Mouse (Mus musculus): ENCODE data around the gene Nfyb. TPM values are rescaled to one million over a fixed set of nuclear protein-coding genes. Genes with fewer than 3 reads are reported as not detected.

Gene Nfyb
- 65.3 and 68.9 TPM in 2 replicates for polyA plus RNA-seq (2015; fragmentation: Nextera tagmentation; extraction: Ambion mirVana)

- peak within 1 kb of the TSS; percentile 100 for H3K27ac ChIP-seq
- H3K4me3 ChIP-seq: peak within 1 kb of the TSS; percentile 86
- WGBS: under 1% methylated on average over 64 of the region's 68 CpGs
- H3K9ac ChIP-seq: peak within 1 kb of the TSS; percentile 99
- peak within 1 kb of the TSS; percentile 78 for H3K4me2 ChIP-seq
- H3K9me3 ChIP-seq (replicated peaks): no peaks in the 10 kb centered on the region
- H3K27me3 ChIP-seq: no peaks in the 10 kb centered on the region
- peaks cover 40% of the 10 kb centered on the region for H3K4me1 ChIP-seq
- peaks cover 22% of the 10 kb centered on the region; the same call in 1 of the 2 replicates for H3K36me3 ChIP-seq (ENCODE audit: poor library complexity, severe bottlenecking)
- peak; percentile 96 for ATAC-seq
These were observed at the start of gene Nfyb for GRCm38 (mm10) chr10:82763840-82764631. Nfyb (minus strand) TSS chr10:82764144.

- Histone ChIP-seq H3K36me3 (ENCODE audit: poor library complexity, severe bottlenecking) (no peaks in the 10 kb centered on the region), H3K27ac (no peak overlapping the region), H3K27me3 (no peaks in the 10 kb centered on the region), H3K4me2 (peak overlapping the region; percentile 68), H3K4me1 (peaks cover 10% of the 10 kb centered on the region; the same call in 1 of the 2 replicates), H3K9me3 (replicated peaks) (no peaks in the 10 kb centered on the region), H3K9ac (peak overlapping the region; percentile 62), H3K4me3 (peak overlapping the region; percentile 51)
- peak; percentile 84 for ATAC-seq
- WGBS: 5% methylated on average over 46 of the region's 52 CpGs
These were observed 48.0 kb upstream of the Nfyb start for GRCm38 (mm10) chr10:82811855-82812431.

- Histone ChIP-seq H3K4me1 (peaks cover 10% of the 10 kb centered on the region; the same call in 1 of the 2 replicates), H3K27ac (no peak overlapping the region), H3K4me3 (no peak overlapping the region), H3K9me3 (replicated peaks) (no peaks in the 10 kb centered on the region), H3K36me3 (ENCODE audit: poor library complexity, severe bottlenecking) (no peaks in the 10 kb centered on the region), H3K27me3 (no peaks in the 10 kb centered on the region), H3K9ac (no peak overlapping the region), H3K4me2 (no peak overlapping the region)
- 1% methylated on average over 3 of the region's 3 CpGs for WGBS
- ATAC-seq: no peak
These were observed 45.4 kb upstream of the Nfyb start for GRCm38 (mm10) chr10:82809352-82809751.

GRCm38 (mm10) chr10:82808891-82809290 lies 44.9 kb upstream of the Nfyb start:
- Histone ChIP-seq H3K9ac (no peak overlapping the region), H3K4me1 (peaks cover 10% of the 10 kb centered on the region; the same call in 1 of the 2 replicates), H3K9me3 (replicated peaks) (no peaks in the 10 kb centered on the region), H3K4me2 (no peak overlapping the region), H3K4me3 (no peak overlapping the region), H3K27me3 (no peaks in the 10 kb centered on the region), H3K27ac (no peak overlapping the region), H3K36me3 (ENCODE audit: poor library complexity, severe bottlenecking) (no peaks in the 10 kb centered on the region)
- no peak for ATAC-seq
- WGBS: 69% methylated on average over 8 of the region's 8 CpGs

GRCm38 (mm10) chr10:82808155-82808554 lies 44.2 kb upstream of the Nfyb start:
- no peak overlapping the region for H3K27ac ChIP-seq
- no peak overlapping the region for H3K4me3 ChIP-seq
- no peak overlapping the region for H3K4me2 ChIP-seq
- no peak overlapping the region for H3K9ac ChIP-seq
- H3K9me3 ChIP-seq (replicated peaks): no peaks in the 10 kb centered on the region
- no peaks in the 10 kb centered on the region for H3K36me3 ChIP-seq (ENCODE audit: poor library complexity, severe bottlenecking)
- H3K27me3 ChIP-seq: no peaks in the 10 kb centered on the region
- H3K4me1 ChIP-seq: peaks cover 10% of the 10 kb centered on the region; the same call in 1 of the 2 replicates
- no peak for ATAC-seq
- WGBS: 60% methylated on average over 6 of the region's 6 CpGs

- no peak overlapping the region for H3K4me3 ChIP-seq
- no peak overlapping the region for H3K4me2 ChIP-seq
- no peaks in the 10 kb centered on the region for H3K36me3 ChIP-seq (ENCODE audit: poor library complexity, severe bottlenecking)
- H3K27ac ChIP-seq: no peak overlapping the region
- WGBS: 79% methylated on average over 7 of the region's 7 CpGs
- no peak overlapping the region for H3K9ac ChIP-seq
- H3K27me3 ChIP-seq: no peaks in the 10 kb centered on the region
- no peaks in the 10 kb centered on the region for H3K9me3 ChIP-seq (replicated peaks)
- no peak for ATAC-seq
- H3K4me1 ChIP-seq: peaks cover 10% of the 10 kb centered on the region; the same call in 1 of the 2 replicates
These were observed 43.3 kb upstream of the Nfyb start for GRCm38 (mm10) chr10:82807238-82807637.

GRCm38 (mm10) chr10:82806414-82806813 lies 42.5 kb upstream of the Nfyb start:
- Histone ChIP-seq H3K27me3 (no peaks in the 10 kb centered on the region), H3K27ac (no peak overlapping the region), H3K4me2 (no peak overlapping the region), H3K9ac (no peak overlapping the region), H3K4me1 (peaks cover 10% of the 10 kb centered on the region; the same call in 1 of the 2 replicates), H3K36me3 (ENCODE audit: poor library complexity, severe bottlenecking) (no peaks in the 10 kb centered on the region), H3K4me3 (no peak overlapping the region), H3K9me3 (replicated peaks) (no peaks in the 10 kb centered on the region)
- WGBS: 87% methylated on average over 8 of the region's 8 CpGs
- no peak for ATAC-seq

- H3K4me3 ChIP-seq: no peak overlapping the region
- WGBS: 88% methylated on average over 6 of the region's 6 CpGs
- no peak for ATAC-seq
- no peaks in the 10 kb centered on the region for H3K36me3 ChIP-seq (ENCODE audit: poor library complexity, severe bottlenecking)
- H3K4me2 ChIP-seq: no peak overlapping the region
- H3K9ac ChIP-seq: no peak overlapping the region
- no peaks in the 10 kb centered on the region for H3K27me3 ChIP-seq
- peaks cover 10% of the 10 kb centered on the region; the same call in 1 of the 2 replicates for H3K4me1 ChIP-seq
- H3K9me3 ChIP-seq (replicated peaks): no peaks in the 10 kb centered on the region
- no peak overlapping the region for H3K27ac ChIP-seq
These were observed 41.2 kb upstream of the Nfyb start for GRCm38 (mm10) chr10:82805111-82805510.

GRCm38 (mm10) chr10:82804396-82804795 lies 40.5 kb upstream of the Nfyb start:
- no peak for ATAC-seq
- Histone ChIP-seq H3K4me1 (peaks cover 6% of the 10 kb centered on the region; the same call in 1 of the 2 replicates), H3K4me2 (no peak overlapping the region), H3K9me3 (replicated peaks) (no peaks in the 10 kb centered on the region), H3K36me3 (ENCODE audit: poor library complexity, severe bottlenecking) (no peaks in the 10 kb centered on the region), H3K9ac (no peak overlapping the region), H3K27me3 (no peaks in the 10 kb centered on the region), H3K4me3 (no peak overlapping the region), H3K27ac (no peak overlapping the region)
- WGBS: 76% methylated on average over 3 of the region's 3 CpGs

- no peak overlapping the region for H3K4me2 ChIP-seq
- WGBS: 72% methylated on average over 5 of the region's 5 CpGs
- peaks cover 14% of the 10 kb centered on the region; the same call in 1 of the 2 replicates for H3K4me1 ChIP-seq
- no peak overlapping the region for H3K9ac ChIP-seq
- H3K27me3 ChIP-seq: no peaks in the 10 kb centered on the region
- no peaks in the 10 kb centered on the region for H3K36me3 ChIP-seq (ENCODE audit: poor library complexity, severe bottlenecking)
- no peak overlapping the region for H3K27ac ChIP-seq
- H3K9me3 ChIP-seq (replicated peaks): no peaks in the 10 kb centered on the region
- H3K4me3 ChIP-seq: no peak overlapping the region
- no peak for ATAC-seq
These were observed 36.1 kb upstream of the Nfyb start for GRCm38 (mm10) chr10:82800094-82800493.

- Histone ChIP-seq H3K9me3 (replicated peaks) (no peaks in the 10 kb centered on the region), H3K4me2 (no peak overlapping the region), H3K36me3 (ENCODE audit: poor library complexity, severe bottlenecking) (no peaks in the 10 kb centered on the region), H3K9ac (no peak overlapping the region), H3K27me3 (no peaks in the 10 kb centered on the region), H3K27ac (no peak overlapping the region), H3K4me3 (no peak overlapping the region), H3K4me1 (peaks cover 15% of the 10 kb centered on the region; the same call in 1 of the 2 replicates)
- no peak for ATAC-seq
- WGBS: 69% methylated on average over 11 of the region's 11 CpGs
These were observed 34.5 kb upstream of the Nfyb start for GRCm38 (mm10) chr10:82798312-82798933.

GRCm38 (mm10) chr10:82797119-82797491 lies 33.2 kb upstream of the Nfyb start:
- Histone ChIP-seq H3K4me1 (peaks cover 15% of the 10 kb centered on the region; the same call in 1 of the 2 replicates), H3K9ac (no peak overlapping the region), H3K4me2 (no peak overlapping the region), H3K27me3 (no peaks in the 10 kb centered on the region), H3K36me3 (ENCODE audit: poor library complexity, severe bottlenecking) (no peaks in the 10 kb centered on the region), H3K27ac (no peak overlapping the region), H3K4me3 (no peak overlapping the region), H3K9me3 (replicated peaks) (no peaks in the 10 kb centered on the region)
- ATAC-seq: no peak
- 86% methylated on average over 4 of the region's 4 CpGs for WGBS
